Mouse (Mus musculus): ENCODE measurements around the gene Gm20388. TPM values are rescaled to one million over a fixed set of nuclear protein-coding genes. Genes with fewer than 3 reads are reported as not detected.
"Not testable (repeated sequence)": the region's sequence is repeated elsewhere in the genome, so short reads cannot be mapped to it uniquely, and the experiment has no call there.

Gm20388 gene
- total RNA-seq, 2 experiments from 2014 or later = 6.8 to 7.8 TPM

DNA sequence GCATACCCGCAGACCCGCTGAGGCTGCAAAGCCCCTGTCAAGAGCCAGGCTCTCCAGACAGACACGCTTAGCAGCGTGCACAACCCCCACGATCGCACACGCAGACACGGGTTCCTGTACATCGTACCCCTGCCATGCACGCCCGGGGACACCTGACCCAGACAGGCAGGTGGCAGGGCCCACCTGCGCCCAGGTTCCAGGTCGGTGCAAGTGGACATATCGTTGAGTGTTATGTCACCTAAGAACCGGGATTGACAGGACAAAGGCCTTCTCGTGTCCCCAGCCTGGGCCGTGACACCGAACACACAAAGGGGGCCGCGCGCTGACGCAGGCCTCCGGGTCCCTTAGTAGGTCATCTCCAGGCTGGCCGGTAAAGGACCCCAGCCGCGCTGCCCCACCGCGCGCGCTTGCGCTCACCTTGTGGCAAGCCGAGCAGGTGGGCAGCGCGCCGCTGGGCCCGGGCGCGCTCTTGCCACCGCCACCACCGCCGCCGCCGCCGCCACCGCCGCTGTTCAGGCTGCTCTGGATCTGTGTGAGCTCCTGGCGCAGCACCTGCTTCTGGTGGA lies 1740.8 kb downstream of the Gm20388 start:
- DNase-seq = no peak
- intact Hi-C loops (cut with DNase I) = no loop called here

DNA sequence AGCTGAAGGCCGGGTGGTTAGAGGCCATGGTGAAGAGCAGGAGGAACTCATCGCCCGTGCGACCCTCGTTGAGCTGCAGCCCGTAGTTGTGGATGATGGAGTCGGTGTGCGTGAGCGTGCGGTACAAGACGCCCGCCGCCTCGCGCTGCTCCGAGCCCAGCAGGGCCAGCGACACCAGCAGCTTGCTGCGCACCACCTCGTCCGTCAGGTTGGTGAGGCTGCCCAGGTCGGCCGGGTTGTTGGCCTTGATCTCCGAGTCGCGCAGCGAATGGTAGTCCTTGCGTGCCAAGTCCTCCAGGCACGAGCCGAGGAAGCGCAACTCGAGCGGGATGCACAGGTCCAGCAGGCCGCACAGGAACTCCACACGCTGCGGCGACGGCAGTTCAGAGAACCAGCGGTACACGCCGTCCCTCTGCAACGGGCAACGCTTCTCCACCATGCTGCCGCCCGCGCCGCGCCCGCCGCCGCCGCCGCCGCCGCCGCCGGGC lies 1741.3 kb downstream of the Gm20388 start:
- intact Hi-C loops (cut with DNase I) = no loop called here
- DNase-seq = peak in 1 of 2 experiments; percentile 46

DNA sequence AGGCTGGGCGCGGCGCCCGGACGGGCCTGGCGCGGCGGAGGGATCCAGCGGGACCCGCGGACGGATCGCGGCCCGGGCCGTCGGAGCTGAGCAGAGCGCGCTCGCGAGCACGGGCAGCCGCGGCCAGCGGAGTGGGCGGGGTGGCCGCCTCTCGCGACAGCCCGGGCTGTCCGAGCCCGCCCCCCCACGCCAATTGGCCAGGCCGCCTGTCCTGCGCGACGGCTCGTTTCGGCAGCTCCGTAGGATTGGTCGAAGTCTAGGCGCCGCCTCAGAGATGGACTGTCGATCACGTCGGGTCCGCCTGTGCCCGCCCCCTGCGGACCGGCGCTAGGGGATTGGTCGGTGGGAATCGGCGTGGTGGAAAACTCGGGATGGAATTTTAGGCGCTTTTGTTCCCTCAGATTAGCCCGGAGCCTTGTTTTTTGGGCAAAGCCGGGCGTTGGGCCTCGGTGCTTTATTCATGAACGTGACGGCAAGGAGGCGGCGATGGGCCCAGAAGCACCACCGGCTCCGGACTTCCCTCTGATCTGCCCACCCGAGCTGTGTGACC lies 1742.2 kb downstream of the Gm20388 start, which contains the start of gene Zcchc14:
Gene Zcchc14, minus strand, starts transcription at position 128 of the 550 bp plus-strand sequence.
- DNase-seq = peak; percentile 91 to 98
- intact Hi-C loops (cut with DNase I) = no loop called here

DNA sequence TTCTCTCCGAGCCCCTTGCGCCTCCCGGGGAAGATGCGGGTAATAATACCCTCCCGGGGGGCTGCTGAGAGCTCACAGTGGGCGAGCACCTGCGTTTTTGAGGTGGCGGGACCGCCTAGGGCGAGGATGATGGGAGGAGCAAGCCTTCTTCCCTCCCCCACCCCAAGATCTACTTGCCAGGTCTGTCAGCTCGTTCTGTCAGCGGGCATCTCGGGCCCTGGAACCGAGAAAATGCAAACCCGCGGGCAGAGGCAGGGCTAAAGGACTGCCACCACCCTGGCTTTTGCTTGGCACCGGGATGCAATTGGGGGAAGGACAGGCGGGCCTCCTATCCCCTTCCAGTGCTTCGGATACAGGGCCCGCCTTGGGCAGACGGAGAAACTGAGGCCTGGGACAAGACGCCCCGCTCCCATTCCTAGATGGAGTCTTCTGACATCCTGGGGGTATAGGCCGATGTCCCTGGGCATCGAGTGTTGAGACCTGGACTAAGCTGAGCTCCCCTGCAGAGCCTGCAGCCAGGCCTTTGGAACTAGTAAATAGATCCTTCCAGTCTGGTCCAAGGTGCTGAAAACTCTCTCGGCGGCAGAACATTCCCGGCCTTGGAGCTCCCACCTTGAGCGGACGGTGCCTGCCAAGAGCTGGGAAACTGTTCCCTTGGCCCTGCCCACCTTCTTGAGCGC lies 1742.8 kb downstream of the Gm20388 start:
- intact Hi-C loops (cut with DNase I) = loop anchor here (1.0 kb wide), 1 partner anchor 60 kb away; no protein-coding TSS in a partner anchor

DNA sequence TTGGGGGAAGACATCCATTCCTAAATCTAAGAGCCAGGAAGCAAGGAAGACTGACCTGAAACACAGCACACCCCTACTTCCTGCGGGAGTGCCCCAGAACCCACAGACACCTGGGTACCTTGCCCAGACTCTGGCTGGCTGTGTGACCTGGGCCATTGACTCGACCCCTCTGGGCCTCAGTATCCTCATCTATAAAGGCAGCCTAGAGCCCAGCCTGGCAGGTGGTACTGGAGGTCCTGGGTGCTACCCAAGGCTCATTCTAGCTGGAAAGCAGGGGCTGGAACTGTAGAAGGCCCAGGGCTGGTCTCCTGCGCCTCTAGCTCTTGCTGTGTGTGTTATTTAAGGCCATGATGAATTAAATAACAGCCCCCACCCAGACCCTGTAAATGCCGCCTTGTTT lies 1743.5 kb downstream of the Gm20388 start:
- no peak for DNase-seq
- intact Hi-C loops (cut with DNase I) = loop anchor here (1.0 kb wide), 1 partner anchor 61 kb away; no protein-coding TSS in a partner anchor

More for the DNA sequence above, 1742.8 kb downstream of the Gm20388 start:
- no peak for DNase-seq

DNA sequence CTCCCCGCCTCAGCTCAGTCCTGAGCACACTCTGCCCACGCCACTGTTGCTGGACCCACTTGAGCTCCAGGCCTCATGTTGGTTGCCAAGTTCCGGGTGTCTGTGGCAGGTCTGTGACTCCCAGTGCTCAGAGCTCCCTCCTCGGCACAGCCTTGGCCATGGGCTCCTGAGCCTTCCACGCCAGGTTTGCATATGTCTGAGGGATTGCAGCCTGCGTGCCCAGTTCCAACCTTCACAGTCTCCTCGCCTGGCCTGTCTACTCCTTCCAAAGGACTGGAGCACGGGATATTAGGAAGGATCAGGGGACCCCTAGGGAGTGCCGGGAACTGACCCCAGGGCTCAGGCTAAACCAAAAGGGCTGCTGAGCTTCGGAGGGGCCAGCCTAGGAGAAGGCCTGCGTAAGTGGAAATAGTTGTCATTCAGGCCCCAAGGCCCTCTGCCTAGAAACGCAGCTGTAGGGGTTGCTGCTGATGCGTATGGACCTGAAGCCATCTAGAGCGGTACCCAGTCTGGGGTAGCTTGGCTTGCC lies 1744.4 kb downstream of the Gm20388 start:
- intact Hi-C loops (cut with DNase I) = loop anchor here (1.0 kb wide), 1 partner anchor 62 kb away; no protein-coding TSS in a partner anchor

DNA sequence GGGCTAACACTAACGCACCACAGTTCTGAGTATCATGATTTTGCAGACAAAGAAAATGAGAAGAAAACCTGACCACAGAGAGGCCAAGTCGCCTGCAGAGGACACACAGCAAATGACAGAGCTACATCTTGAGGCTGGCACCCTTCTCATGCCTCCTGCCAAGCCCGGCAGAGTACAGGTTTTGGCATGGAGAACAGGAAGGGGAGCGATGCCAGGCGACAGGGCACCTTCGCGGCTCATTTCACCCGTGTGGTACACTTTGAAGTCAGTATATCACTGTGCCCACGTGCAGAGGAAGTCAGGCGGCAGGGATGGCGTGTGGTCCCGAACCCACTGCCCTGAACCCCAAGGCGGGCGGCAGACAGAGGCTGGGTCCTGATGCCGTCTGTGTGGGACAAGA lies 1750.0 kb downstream of the Gm20388 start:
- intact Hi-C loops (cut with DNase I) = no loop called here
- DNase-seq = no peak

More for the DNA sequence above, 1744.4 kb downstream of the Gm20388 start:
- DNase-seq = no peak

DNA sequence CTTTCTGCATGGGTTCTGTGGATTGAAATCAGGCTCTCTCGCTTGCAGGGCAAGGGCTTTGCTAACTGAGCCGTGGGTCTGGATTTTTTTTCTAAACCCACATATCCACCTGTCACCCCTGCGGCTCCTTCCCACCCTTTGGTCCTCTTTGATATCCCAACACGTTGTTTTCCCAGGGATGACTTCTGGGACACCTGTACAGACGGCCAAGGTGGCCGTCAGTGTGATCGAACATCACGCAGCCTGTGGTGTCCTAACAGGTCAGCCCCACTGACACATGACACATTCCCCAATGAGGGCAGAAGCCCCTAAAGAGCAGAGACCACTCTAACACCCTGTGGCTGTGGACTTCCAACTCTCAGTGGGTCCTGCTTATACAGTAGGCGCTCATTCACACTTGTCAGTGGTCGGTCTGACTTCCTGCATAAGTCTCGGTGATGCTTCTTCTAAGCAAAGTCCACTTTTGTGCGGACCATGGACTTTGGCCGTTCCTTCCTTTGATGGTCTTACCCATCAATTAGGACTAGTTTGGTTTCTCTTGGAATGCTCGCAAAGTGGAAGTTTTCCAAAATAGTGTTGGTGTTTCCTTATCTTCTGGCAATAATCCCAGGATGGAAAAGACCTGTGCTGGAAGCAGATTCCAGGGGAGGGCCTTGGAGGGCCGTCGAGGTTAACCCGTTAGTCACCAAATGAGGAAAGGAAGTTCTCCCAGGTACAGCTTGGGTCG lies 1751.2 kb downstream of the Gm20388 start:
- intact Hi-C loops (cut with DNase I) = no loop called here

DNA sequence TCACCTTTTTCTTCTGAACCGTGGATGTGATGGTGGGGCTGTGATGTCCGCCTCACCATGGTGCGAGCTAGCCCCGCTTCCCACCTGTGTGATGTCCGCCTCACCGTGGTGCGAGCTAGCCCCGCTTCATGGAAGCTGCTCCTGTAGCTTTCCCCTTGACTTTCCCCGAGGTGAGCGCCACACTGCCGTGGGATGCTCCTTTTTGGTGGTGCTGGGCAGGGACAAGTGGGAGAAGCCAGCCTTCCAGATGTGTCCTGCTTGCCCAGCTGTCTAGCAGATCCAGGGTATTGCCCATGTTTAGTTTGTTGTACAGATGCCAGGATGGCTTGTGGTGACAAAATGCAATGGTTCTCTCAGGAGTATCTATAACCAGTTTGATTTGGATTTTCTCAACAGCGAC lies 1752.5 kb downstream of the Gm20388 start:
- intact Hi-C loops (cut with DNase I) = no loop called here
- no peak for DNase-seq

More for the DNA sequence above, 1751.2 kb downstream of the Gm20388 start:
- no peak for DNase-seq

DNA sequence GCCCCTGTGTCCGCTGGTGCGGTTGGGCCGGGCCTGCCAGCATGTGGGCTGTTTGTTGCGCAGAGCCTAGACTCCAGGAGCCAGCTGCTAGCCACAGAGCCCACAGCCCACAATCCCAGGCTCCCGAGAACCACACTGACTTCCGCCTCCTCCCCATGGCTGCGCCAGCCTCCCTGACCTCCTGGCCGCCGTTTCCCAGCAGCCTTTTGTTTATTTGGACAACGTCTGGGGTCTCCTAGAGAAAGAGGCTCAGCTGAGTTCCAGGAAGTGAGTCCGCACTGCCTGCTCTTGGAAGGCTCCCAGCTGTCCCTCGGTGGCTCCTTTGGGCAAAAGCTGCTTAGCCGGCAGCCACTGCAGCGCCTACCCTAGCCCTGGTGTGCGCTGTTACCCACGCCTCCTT lies 1754.7 kb downstream of the Gm20388 start:
- peak; percentile 53 to 59 for DNase-seq
- intact Hi-C loops (cut with DNase I) = no loop called here

DNA sequence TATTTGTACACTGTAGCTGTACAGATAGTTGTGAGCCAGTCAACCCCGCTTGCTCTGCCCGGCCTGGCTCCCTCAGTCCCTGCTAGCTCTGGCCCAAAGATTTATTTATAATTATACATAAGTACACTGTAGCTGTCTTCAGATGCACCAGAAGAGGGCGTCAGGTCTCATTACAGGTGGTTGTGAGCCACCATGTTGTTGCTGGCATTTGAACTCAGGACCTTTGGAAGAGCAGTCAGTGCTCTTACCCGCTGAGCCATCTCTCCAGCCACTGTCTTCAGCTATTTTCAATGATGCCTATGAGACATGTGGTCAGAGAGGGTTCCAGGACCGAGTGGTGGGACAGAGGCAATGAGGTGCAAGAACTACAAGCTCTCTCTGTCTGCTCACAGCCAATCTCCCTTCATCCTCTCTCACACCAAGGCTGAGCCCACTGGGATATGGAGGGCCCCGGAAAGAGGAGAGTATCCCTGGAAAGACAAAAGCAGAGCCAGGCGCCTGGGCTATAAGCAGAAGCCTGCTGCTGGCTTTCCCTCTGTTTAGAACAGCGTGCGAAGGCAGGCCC lies 1757.4 kb downstream of the Gm20388 start:
- DNase-seq; intact Hi-C loops (cut with DNase I): not testable (repeated sequence)

DNA sequence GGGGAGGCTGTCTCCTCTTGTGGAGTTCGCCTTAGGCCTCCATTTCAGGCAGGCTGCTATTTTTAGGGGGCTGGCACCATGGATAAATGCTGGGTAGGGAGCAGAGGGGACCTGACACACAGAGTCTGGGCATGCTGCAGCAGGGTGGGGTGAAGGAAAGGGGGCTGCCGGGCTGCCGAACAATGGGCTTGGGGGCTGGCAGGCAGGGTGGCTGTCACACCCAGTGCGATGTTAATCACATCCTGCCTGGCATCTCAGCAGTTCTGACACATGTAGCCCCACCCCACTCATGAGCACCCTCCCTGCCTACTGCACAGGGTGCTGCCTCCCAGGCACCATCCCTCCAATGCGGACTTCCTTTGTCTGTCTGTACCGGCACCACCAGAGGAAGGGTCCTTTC lies 1757.9 kb downstream of the Gm20388 start:
- DNase-seq = no peak
- intact Hi-C loops (cut with DNase I) = no loop called here

DNA sequence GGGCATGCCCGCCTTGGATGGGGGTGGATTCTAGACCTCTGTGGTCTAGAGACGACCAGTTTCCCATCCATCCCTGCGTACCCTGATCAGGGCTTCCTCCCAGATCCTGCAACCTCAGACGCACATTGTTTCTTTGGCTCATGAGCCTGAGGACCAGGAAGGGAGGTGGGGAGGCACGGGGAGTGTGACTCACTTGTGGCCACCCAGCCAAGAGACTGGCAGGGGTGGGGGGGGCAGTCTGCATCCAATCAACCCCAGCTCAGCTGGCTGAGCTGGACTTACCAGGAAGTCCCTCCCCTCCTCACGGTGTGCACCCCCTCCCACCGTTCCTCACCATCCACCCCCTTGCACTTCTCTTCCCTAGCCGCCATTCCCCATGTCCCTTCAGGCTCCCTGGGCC lies 1758.6 kb downstream of the Gm20388 start:
- intact Hi-C loops (cut with DNase I) = no loop called here
- no peak for DNase-seq

DNA sequence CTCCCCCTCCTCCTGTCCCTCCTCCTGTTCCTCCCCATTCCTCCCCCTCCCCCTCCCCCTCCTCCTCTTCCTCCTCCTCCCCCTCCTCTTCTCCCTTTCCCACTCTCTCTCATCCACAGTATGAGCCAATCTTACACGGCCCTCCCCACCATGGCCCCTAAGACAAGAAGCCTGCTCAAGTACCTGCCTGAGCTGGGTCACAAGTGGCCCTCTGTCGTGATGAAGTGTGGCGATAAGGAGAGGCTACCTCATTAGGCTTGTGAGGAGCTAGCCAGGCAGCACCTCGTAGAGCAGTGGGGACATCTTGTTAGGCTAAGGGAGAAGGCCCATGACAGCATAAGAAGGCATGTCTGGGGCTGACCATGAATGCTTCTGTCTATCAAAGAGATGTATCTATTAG lies 1762.5 kb downstream of the Gm20388 start:
- DNase-seq = no peak
- intact Hi-C loops (cut with DNase I) = loop anchor here (5.0 kb wide), 1 partner anchor 66 kb away; no protein-coding TSS in a partner anchor

DNA sequence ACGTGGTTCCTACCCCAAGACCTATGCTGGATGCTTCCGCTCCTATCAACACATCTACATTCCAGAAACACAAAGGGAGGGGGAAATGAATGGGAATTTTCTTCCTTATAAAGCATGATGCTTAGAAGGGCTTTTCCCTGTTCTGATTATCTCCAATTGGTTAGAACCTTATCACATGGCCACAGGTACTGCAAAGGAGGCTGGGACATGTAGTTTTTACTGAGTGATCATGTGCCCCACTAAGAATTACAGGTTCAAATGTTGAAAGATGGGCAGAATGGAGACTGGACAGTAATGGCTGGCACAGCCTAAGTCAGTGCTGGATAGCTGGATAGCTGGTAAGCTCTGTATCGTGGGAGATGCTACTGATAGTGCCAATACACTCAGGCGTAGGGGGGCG lies 1763.3 kb downstream of the Gm20388 start:
- DNase-seq = no peak
- intact Hi-C loops (cut with DNase I) = loop anchor here (5.0 kb wide), 1 partner anchor 67 kb away; no protein-coding TSS in a partner anchor

DNA sequence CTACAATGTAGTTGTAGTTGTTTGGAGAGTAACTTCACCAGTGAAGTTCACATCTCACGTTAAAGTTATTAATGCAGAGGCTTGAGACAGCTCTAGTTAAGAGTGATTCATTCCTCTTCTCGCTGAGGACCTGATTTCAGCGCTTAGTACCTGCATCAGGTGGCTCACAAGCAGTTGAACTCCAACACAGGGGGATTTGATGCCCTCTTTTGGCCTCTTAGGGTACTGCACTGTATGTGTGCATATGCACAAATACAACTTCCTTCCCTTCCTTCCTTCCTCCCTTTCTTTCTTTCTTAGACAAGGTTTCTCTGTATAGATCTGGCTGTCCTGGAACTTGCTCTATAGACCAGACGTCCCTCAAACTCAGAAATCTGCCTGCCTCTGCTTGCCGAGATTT lies 1763.9 kb downstream of the Gm20388 start:
- intact Hi-C loops (cut with DNase I) = loop anchor here (5.0 kb wide), 1 partner anchor 67 kb away; no protein-coding TSS in a partner anchor
- DNase-seq = no peak

DNA sequence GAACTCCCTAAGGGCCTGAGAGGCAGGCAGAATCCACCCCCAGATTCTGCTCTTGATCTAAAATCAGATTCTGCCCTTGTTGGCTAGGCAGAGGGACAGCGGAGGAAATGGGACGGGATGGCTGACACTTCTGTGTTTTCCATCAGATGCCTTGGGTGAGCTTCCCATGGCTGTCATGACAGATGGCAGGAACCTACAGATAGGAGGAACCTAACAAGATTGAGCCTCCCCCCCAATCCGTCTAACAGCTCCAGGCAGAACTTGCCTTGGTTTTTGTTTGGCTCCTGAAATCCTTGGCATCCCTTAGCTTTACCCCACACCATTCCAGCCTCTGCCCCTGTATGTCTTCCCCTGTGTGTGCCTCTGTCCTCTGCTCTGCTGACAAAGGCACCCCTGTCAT lies 1764.5 kb downstream of the Gm20388 start:
- intact Hi-C loops (cut with DNase I) = no loop called here
- DNase-seq = no peak

DNA sequence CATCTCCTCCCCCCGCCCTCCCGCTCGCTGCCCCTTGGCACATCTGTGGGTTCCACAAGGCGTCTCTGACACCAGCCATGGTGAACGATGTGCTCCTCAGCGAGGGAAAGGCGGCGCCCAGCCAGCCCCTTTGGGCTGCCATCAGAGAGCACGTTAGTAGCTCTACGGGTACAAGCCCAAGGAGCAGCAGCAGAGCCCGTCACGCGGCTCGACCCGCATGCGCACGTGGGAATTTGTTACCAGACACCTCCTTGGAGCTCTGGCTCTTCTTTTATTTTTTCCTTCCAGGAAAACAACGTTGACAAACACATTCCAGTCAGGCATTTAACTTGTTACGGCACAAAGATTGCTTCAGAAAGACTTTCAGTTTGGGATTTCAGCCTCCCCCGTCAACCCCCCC lies 1765.1 kb downstream of the Gm20388 start:
- DNase-seq = peak; percentile 59 to 73

DNA sequence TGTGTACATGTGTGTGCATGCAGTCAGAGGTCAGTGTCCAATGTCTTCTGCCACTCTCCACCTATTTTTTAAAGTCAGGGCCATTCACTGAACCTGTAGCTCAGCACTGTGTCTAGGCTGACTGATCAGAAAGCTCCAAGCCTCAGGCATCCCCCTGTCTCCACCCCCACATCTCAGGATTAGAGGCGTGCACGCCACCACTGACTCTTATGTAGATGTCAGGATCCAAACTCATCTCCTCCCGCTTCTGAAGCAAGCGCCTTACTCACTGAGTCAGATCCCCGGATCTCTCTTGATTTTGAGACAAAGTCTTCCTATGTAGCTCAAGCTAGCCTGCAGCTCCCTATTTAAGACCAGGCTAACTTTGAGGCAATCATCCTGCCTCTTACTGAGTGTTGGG lies 1768.1 kb downstream of the Gm20388 start:
- intact Hi-C loops (cut with DNase I) = no loop called here

More for the DNA sequence above, 1765.1 kb downstream of the Gm20388 start:
- intact Hi-C loops (cut with DNase I) = no loop called here

DNA sequence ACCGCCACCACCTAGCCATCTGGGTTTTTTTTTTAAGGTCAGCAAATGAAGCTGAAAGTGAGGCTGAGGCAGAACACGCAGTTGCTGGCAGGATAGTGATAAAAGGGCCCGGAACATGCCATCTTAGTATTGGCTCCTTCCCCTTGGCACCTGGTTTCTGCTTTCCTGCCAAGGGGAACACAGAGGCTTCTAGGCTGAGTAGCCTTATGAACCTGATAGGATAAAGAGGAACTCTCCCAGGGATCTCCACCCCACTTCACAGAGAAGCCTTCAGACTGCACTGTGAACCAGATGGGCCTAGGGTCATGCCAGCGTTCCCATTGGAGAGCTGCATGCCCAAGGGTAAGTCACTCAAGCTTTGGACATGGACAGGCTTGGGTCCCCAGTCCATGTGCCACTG lies 1770.3 kb downstream of the Gm20388 start:
- intact Hi-C loops (cut with DNase I) = no loop called here
- no peak for DNase-seq

More for the DNA sequence above, 1768.1 kb downstream of the Gm20388 start:
- no peak for DNase-seq
